Mouse (Mus musculus): ENCODE results near the gene Wdfy4. TPM values are rescaled to one million over a fixed set of nuclear protein-coding genes. Genes with fewer than 3 reads are reported as not detected.
A peak's percentile ranks its signal among the peaks of the same experiment; 100 is the strongest.

Wdfy4 gene
- polyA plus RNA-seq, 1 experiment from 2014 or later = 0.15 TPM

- WGBS = 90% methylated on average over 2 of the region's 2 CpGs
- H3K4me1 ChIP-seq = peaks cover 25% of the 10 kb centered on the region
- H3K27me3 ChIP-seq (ENCODE audit: low read depth, poor library complexity, severe bottlenecking) = peaks cover 11% of the 10 kb centered on the region; the same call in 1 of the 2 replicates
- no peak within 1 kb of the TSS for H3K27ac ChIP-seq
- no peak for DNase-seq (ENCODE audit: low spot score)
- H3K9me3 ChIP-seq (replicated peaks) = no peaks in the 10 kb centered on the region
- H3K36me3 ChIP-seq = no peaks in the 10 kb centered on the region
- H3K4me3 ChIP-seq = no peak within 1 kb of the TSS
These were observed 194.2 kb downstream of the Wdfy4 start, which contains the start of gene Lrrc18 for GRCm38 (mm10) chr14:32991082-32991481. Gene Lrrc18 (plus strand): TSS chr14:32991382.

- H3K9me3 ChIP-seq (replicated peaks) = no peaks in the 10 kb centered on the region
- WGBS = 15% methylated on average over 4 of the region's 4 CpGs
- no peak overlapping the region for H3K4me3 ChIP-seq
- no peak overlapping the region for H3K27ac ChIP-seq
- no peak for DNase-seq (ENCODE audit: low spot score)
- H3K36me3 ChIP-seq = no peaks in the 10 kb centered on the region
- peaks cover 11% of the 10 kb centered on the region for H3K4me1 ChIP-seq
- H3K27me3 ChIP-seq (ENCODE audit: low read depth, poor library complexity, severe bottlenecking) = peaks cover 11% of the 10 kb centered on the region; the same call in 1 of the 2 replicates
These were observed 198.6 kb downstream of the Wdfy4 start for GRCm38 (mm10) chr14:32986659-32987058.

GRCm38 (mm10) chr14:32984176-32984738, 201.1 kb downstream of the Wdfy4 start:
- Histone ChIP-seq H3K27ac (no peak overlapping the region), H3K9me3 (replicated peaks) (no peaks in the 10 kb centered on the region)

GRCm38 (mm10) chr14:32970700-32971099, 214.6 kb downstream of the Wdfy4 start:
- DNase-seq (ENCODE audit: low spot score) = no peak
- 78% methylated on average over 9 of the region's 9 CpGs for WGBS
- no peaks in the 10 kb centered on the region for H3K36me3 ChIP-seq
- H3K9me3 ChIP-seq (replicated peaks) = no peaks in the 10 kb centered on the region
- no peak overlapping the region for H3K4me3 ChIP-seq
- H3K27ac ChIP-seq = no peak overlapping the region
- no peaks in the 10 kb centered on the region for H3K27me3 ChIP-seq (ENCODE audit: low read depth, poor library complexity, severe bottlenecking)
- H3K4me1 ChIP-seq = no peaks in the 10 kb centered on the region

More at GRCm38 (mm10) chr14:32984176-32984738, 201.1 kb downstream of the Wdfy4 start:
- WGBS = 79% methylated on average over 6 of the region's 6 CpGs
- H3K36me3 ChIP-seq = no peaks in the 10 kb centered on the region
- peaks cover 11% of the 10 kb centered on the region; the same call in 1 of the 2 replicates for H3K27me3 ChIP-seq (ENCODE audit: low read depth, poor library complexity, severe bottlenecking)
- no peak overlapping the region for H3K4me3 ChIP-seq
- H3K4me1 ChIP-seq = peaks cover 11% of the 10 kb centered on the region
- DNase-seq (ENCODE audit: low spot score) = no peak

- WGBS = 60% methylated on average over 10 of the region's 10 CpGs
- DNase-seq (ENCODE audit: low spot score) = peak; percentile 45
These were observed 220.6 kb downstream of the Wdfy4 start for GRCm38 (mm10) chr14:32964742-32965141.

GRCm38 (mm10) chr14:32960481-32960880, 224.8 kb downstream of the Wdfy4 start:
- Histone ChIP-seq H3K27ac (no peak overlapping the region), H3K4me3 (no peak overlapping the region), H3K27me3 (ENCODE audit: low read depth, poor library complexity, severe bottlenecking) (peaks cover 7% of the 10 kb centered on the region; the same call in 1 of the 2 replicates), H3K36me3 (no peaks in the 10 kb centered on the region), H3K9me3 (replicated peaks) (no peaks in the 10 kb centered on the region), H3K4me1 (peaks cover 22% of the 10 kb centered on the region)
- 41% methylated on average over 5 of the region's 5 CpGs for WGBS
- peak; percentile 77 for DNase-seq (ENCODE audit: low spot score)

More at GRCm38 (mm10) chr14:32964742-32965141, 220.6 kb downstream of the Wdfy4 start:
- Histone ChIP-seq H3K4me3 (no peak overlapping the region), H3K36me3 (no peaks in the 10 kb centered on the region), H3K27me3 (ENCODE audit: low read depth, poor library complexity, severe bottlenecking) (no peaks in the 10 kb centered on the region), H3K4me1 (peaks cover 11% of the 10 kb centered on the region), H3K27ac (no peak overlapping the region), H3K9me3 (replicated peaks) (no peaks in the 10 kb centered on the region)

- peaks cover 11% of the 10 kb centered on the region for H3K4me1 ChIP-seq
- no peaks in the 10 kb centered on the region for H3K9me3 ChIP-seq (replicated peaks)
- DNase-seq (ENCODE audit: low spot score) = no peak
- 61% methylated on average over 8 of the region's 8 CpGs for WGBS
- H3K4me3 ChIP-seq = no peak overlapping the region
- peaks cover 7% of the 10 kb centered on the region; the same call in 1 of the 2 replicates for H3K27me3 ChIP-seq (ENCODE audit: low read depth, poor library complexity, severe bottlenecking)
- no peak overlapping the region for H3K27ac ChIP-seq
- H3K36me3 ChIP-seq = no peaks in the 10 kb centered on the region
These were observed 226.6 kb downstream of the Wdfy4 start for GRCm38 (mm10) chr14:32958671-32959070.

- H3K27me3 ChIP-seq (ENCODE audit: low read depth, poor library complexity, severe bottlenecking) = peaks cover 7% of the 10 kb centered on the region; the same call in 1 of the 2 replicates
- DNase-seq (ENCODE audit: low spot score) = no peak
- no peaks in the 10 kb centered on the region for H3K36me3 ChIP-seq
- H3K27ac ChIP-seq = no peak overlapping the region
- WGBS = 84% methylated on average over 8 of the region's 8 CpGs
- H3K9me3 ChIP-seq (replicated peaks) = no peaks in the 10 kb centered on the region
- H3K4me1 ChIP-seq = peaks cover 15% of the 10 kb centered on the region
- no peak overlapping the region for H3K4me3 ChIP-seq
These were observed 228.8 kb downstream of the Wdfy4 start for GRCm38 (mm10) chr14:32956486-32956885.

GRCm38 (mm10) chr14:32950312-32951301, 234.7 kb downstream of the Wdfy4 start:
- H3K9me3 ChIP-seq (replicated peaks) = no peaks in the 10 kb centered on the region
- H3K27ac ChIP-seq = peak overlapping the region; percentile 54; the same call in 1 of the 2 replicates
- DNase-seq (ENCODE audit: low spot score) = no peak
- H3K36me3 ChIP-seq = no peaks in the 10 kb centered on the region
- H3K4me1 ChIP-seq = peaks cover 18% of the 10 kb centered on the region
- H3K4me3 ChIP-seq = no peak overlapping the region
- H3K27me3 ChIP-seq (ENCODE audit: low read depth, poor library complexity, severe bottlenecking) = no peaks in the 10 kb centered on the region; the same call in 1 of the 2 replicates
- WGBS = 62% methylated on average over 20 of the region's 20 CpGs

- H3K27me3 ChIP-seq (ENCODE audit: low read depth, poor library complexity, severe bottlenecking) = no peaks in the 10 kb centered on the region; the same call in 1 of the 2 replicates
- H3K4me3 ChIP-seq = no peak overlapping the region
- no peaks in the 10 kb centered on the region for H3K9me3 ChIP-seq (replicated peaks)
- no peak overlapping the region for H3K27ac ChIP-seq
- no peaks in the 10 kb centered on the region for H3K36me3 ChIP-seq
- DNase-seq (ENCODE audit: low spot score) = no peak
- H3K4me1 ChIP-seq = peaks cover 15% of the 10 kb centered on the region
- WGBS = 85% methylated on average over 2 of the region's 2 CpGs
These were observed 237.8 kb downstream of the Wdfy4 start for GRCm38 (mm10) chr14:32947512-32947911.

- Histone ChIP-seq H3K4me1 (no peaks in the 10 kb centered on the region), H3K9me3 (replicated peaks) (no peaks in the 10 kb centered on the region), H3K4me3 (no peak overlapping the region), H3K27ac (no peak overlapping the region), H3K36me3 (no peaks in the 10 kb centered on the region), H3K27me3 (ENCODE audit: low read depth, poor library complexity, severe bottlenecking) (0 out of 2 replicates have a peak, but pooled peaks cover 5% of the 10 kb centered on the region)
- no peak for DNase-seq (ENCODE audit: low spot score)
- 87% methylated on average over 5 of the region's 5 CpGs for WGBS
These were observed 246.1 kb downstream of the Wdfy4 start for GRCm38 (mm10) chr14:32939217-32939616.

GRCm38 (mm10) chr14:32934064-32934463, 251.2 kb downstream of the Wdfy4 start:
- Histone ChIP-seq H3K9me3 (replicated peaks) (no peaks in the 10 kb centered on the region), H3K27me3 (ENCODE audit: low read depth, poor library complexity, severe bottlenecking) (no peaks in the 10 kb centered on the region), H3K4me3 (no peak overlapping the region), H3K27ac (no peak overlapping the region), H3K36me3 (no peaks in the 10 kb centered on the region), H3K4me1 (no peaks in the 10 kb centered on the region)
- DNase-seq (ENCODE audit: low spot score) = no peak
- 87% methylated on average over 6 of the region's 6 CpGs for WGBS

GRCm38 (mm10) chr14:32932220-32932619, 253.1 kb downstream of the Wdfy4 start:
- DNase-seq (ENCODE audit: low spot score) = no peak
- no peak overlapping the region for H3K4me3 ChIP-seq
- H3K9me3 ChIP-seq (replicated peaks) = no peaks in the 10 kb centered on the region
- 92% methylated on average over 8 of the region's 8 CpGs for WGBS
- no peak overlapping the region for H3K27ac ChIP-seq
- H3K27me3 ChIP-seq (ENCODE audit: low read depth, poor library complexity, severe bottlenecking) = no peaks in the 10 kb centered on the region
- H3K36me3 ChIP-seq = no peaks in the 10 kb centered on the region
- H3K4me1 ChIP-seq = no peaks in the 10 kb centered on the region
